14 mouse cellular contexts compared by ENCODE assay signal in genomic region chr11:57089527-57089926, GRCm38 (mm10).
DNase-seq lines count a peak whose midpoint lies in the region; ATAC-seq and TF ChIP-seq lines count a peak whose summit lies in the region.
"Had no signal": no experiment of that assay in that cellular context is flagged by ENCODE, and none has a peak within 500 bp of the region (broad histone marks: within the 10 kb centered on the region; RNA-seq: fewer than 3 reads in every experiment).

No protein-coding gene starts in this region.

- TF ChIP-seq EP300 in stomach, postnatal 0 days (optimal IDR thresholded peaks at IDR 0.05), result no peak

- no peak overlapping the region for H3K27ac ChIP-seq in forebrain, embryonic 13.5 days
- no peak overlapping the region for H3K27ac ChIP-seq in forebrain, embryonic 10.5 days
- no peak overlapping the region for H3K27ac ChIP-seq in hindbrain, embryonic 15.5 days (replicated peaks)
- H3K27ac ChIP-seq in stomach, postnatal 0 days (replicated peaks), result no peak overlapping the region
- H3K27ac ChIP-seq: liver, embryonic 15.5 days had no signal

- no peak for DNase-seq in forebrain, embryonic 10.5 days (ENCODE audit: extremely low spot score, low spot score)
- peak; percentile 75 for DNase-seq in left cerebral cortex, postnatal 4 days
- no peak for DNase-seq in left cerebral cortex, adult 9 months (ENCODE audit: low spot score in 2 of 2)
- peak; percentile 53 for DNase-seq in adrenal gland, postnatal 25 days
- DNase-seq in lung, postnatal 10 days, result no peak
- no peak for DNase-seq in stomach, postnatal 0 days (ENCODE audit: low spot score)
- DNase-seq: cerebellum, adult 18-20 months; gastrocnemius, postnatal 36 days; right cerebral cortex, adult 18-20 months; thymus, postnatal 14 days had no signal

- ATAC-seq in forebrain, embryonic 13.5 days, result peak; percentile 41; the same call in 1 of the 2 replicates
- ATAC-seq in hindbrain, embryonic 15.5 days (ENCODE audit: low FRiP score, low read depth), result peak; percentile 80; the same call in 1 of the 2 replicates
- ATAC-seq in stomach, postnatal 0 days (ENCODE audit: low FRiP score, low TSS enrichment), result no peak
- ATAC-seq: intestine, postnatal 0 days had no signal

- 0 out of 2 replicates have a peak, but pooled peaks cover 6% of the 10 kb centered on the region for H3K9me3 ChIP-seq in forebrain, embryonic 13.5 days (replicated peaks)
- H3K9me3 ChIP-seq in forebrain, embryonic 10.5 days, result no peaks in the 10 kb centered on the region
- no peaks in the 10 kb centered on the region for H3K9me3 ChIP-seq in hindbrain, embryonic 15.5 days
- H3K9me3 ChIP-seq in stomach, postnatal 0 days (ENCODE audit: control insufficient read depth, low read length), result no peaks in the 10 kb centered on the region
- H3K9me3 ChIP-seq: liver, embryonic 15.5 days had no signal

- 54% methylated on average over 5 of the region's 5 CpGs for WGBS in forebrain, embryonic 13.5 days
- 73% methylated on average over 5 of the region's 5 CpGs for WGBS in forebrain, embryonic 10.5 days
- 35% methylated on average over 5 of the region's 5 CpGs for WGBS in hindbrain, embryonic 15.5 days
- whole genome bisulfite sequencing in stomach, postnatal 0 days, result 82% methylated on average over 5 of the region's 5 CpGs

- no peak overlapping the region for H3K9ac ChIP-seq in forebrain, embryonic 13.5 days
- no peak overlapping the region for H3K9ac ChIP-seq in hindbrain, embryonic 15.5 days
- H3K9ac ChIP-seq in stomach, postnatal 0 days (ENCODE audit: low read length), result no peak overlapping the region
- H3K9ac ChIP-seq: liver, embryonic 15.5 days had no signal

- no peak for TF ChIP-seq CTCF in stomach, postnatal 0 days (IDR thresholded peaks at IDR 0.05; ENCODE audit: low read depth)

- intact Hi-C loops in left cerebral cortex, postnatal 4 days (cut with DNase I), result no loop called here

- H3K4me1 ChIP-seq in forebrain, embryonic 13.5 days, result no peaks in the 10 kb centered on the region
- H3K4me1 ChIP-seq in forebrain, embryonic 10.5 days, result 0 out of 2 replicates have a peak, but pooled peaks cover 7% of the 10 kb centered on the region
- H3K4me1 ChIP-seq in hindbrain, embryonic 15.5 days (replicated peaks), result no peaks in the 10 kb centered on the region; the same call in 1 of the 2 replicates
- no peaks in the 10 kb centered on the region for H3K4me1 ChIP-seq in stomach, postnatal 0 days (replicated peaks; ENCODE audit: control insufficient read depth, insufficient read depth)
- H3K4me1 ChIP-seq: liver, embryonic 15.5 days had no signal

- H3K36me3 ChIP-seq in forebrain, embryonic 13.5 days (ENCODE audit: poor library complexity, severe bottlenecking), result no peaks in the 10 kb centered on the region
- H3K36me3 ChIP-seq in forebrain, embryonic 10.5 days (replicated peaks), result no peaks in the 10 kb centered on the region
- no peaks in the 10 kb centered on the region for H3K36me3 ChIP-seq in hindbrain, embryonic 15.5 days
- no peaks in the 10 kb centered on the region for H3K36me3 ChIP-seq in stomach, postnatal 0 days (ENCODE audit: control insufficient read depth, insufficient read depth, low read length)
- H3K36me3 ChIP-seq: liver, embryonic 15.5 days had no signal

- no peak overlapping the region for H3K4me2 ChIP-seq in forebrain, embryonic 13.5 days
- no peak overlapping the region for H3K4me2 ChIP-seq in hindbrain, embryonic 15.5 days
- H3K4me2 ChIP-seq in stomach, postnatal 0 days (replicated peaks; ENCODE audit: low read depth), result no peak overlapping the region
- H3K4me2 ChIP-seq: liver, embryonic 15.5 days had no signal

- H3K27me3 ChIP-seq in forebrain, embryonic 13.5 days, result no peaks in the 10 kb centered on the region
- no peaks in the 10 kb centered on the region for H3K27me3 ChIP-seq in forebrain, embryonic 10.5 days (ENCODE audit: poor library complexity, severe bottlenecking)
- H3K27me3 ChIP-seq in hindbrain, embryonic 15.5 days, result no peaks in the 10 kb centered on the region
- H3K27me3 ChIP-seq in stomach, postnatal 0 days (ENCODE audit: control insufficient read depth, insufficient read depth, low read length), result no peaks in the 10 kb centered on the region
- H3K27me3 ChIP-seq: liver, embryonic 15.5 days had no signal

- H3K4me3 ChIP-seq in forebrain, embryonic 13.5 days, result no peak overlapping the region
- no peak overlapping the region for H3K4me3 ChIP-seq in forebrain, embryonic 10.5 days
- no peak overlapping the region for H3K4me3 ChIP-seq in hindbrain, embryonic 15.5 days
- H3K4me3 ChIP-seq in stomach, postnatal 0 days (ENCODE audit: low read depth, low read length), result no peak overlapping the region
- H3K4me3 ChIP-seq: liver, embryonic 15.5 days had no signal

Comparison
In these comparisons a context has a peak if more than half of its experiments do, and no peak if none do; other contexts are left out.
1. DNase-seq: peak in left cerebral cortex, postnatal 4 days (single experiment) and adrenal gland, postnatal 25 days (single experiment); none in forebrain, embryonic 10.5 days (single experiment), left cerebral cortex, adult 9 months (0 of 2), lung, postnatal 10 days (single experiment) and stomach, postnatal 0 days (single experiment).